Mouse (Mus musculus): ENCODE measurements around the gene Cutal. TPM values are rescaled to one million over a fixed set of nuclear protein-coding genes. Genes with fewer than 3 reads are reported as not detected.
A peak's percentile ranks its signal among the peaks of the same experiment; 100 is the strongest.

Cutal gene
- polyA plus RNA-seq, 1 experiment from 2014 or later = 10.1 TPM

GRCm38 (mm10) chr2:34895503-34896113 is 21.4 kb downstream of the Cutal start:
- Histone ChIP-seq H3K9ac (no peak overlapping the region), H3K4me1 (0 out of 2 replicates have a peak, but pooled peaks cover 5% of the 10 kb centered on the region), H3K4me3 (replicated peaks) (no peak overlapping the region), H3K4me2 (no peak overlapping the region), H3K36me3 (peaks cover 37% of the 10 kb centered on the region), H3K27ac (no peak overlapping the region), H3K9me3 (replicated peaks) (no peaks in the 10 kb centered on the region), H3K27me3 (no peaks in the 10 kb centered on the region)
- ATAC-seq (replicated peaks; ENCODE audit: low FRiP score) = no peak
- WGBS = 80% methylated on average over 19 of the region's 19 CpGs

DNA sequence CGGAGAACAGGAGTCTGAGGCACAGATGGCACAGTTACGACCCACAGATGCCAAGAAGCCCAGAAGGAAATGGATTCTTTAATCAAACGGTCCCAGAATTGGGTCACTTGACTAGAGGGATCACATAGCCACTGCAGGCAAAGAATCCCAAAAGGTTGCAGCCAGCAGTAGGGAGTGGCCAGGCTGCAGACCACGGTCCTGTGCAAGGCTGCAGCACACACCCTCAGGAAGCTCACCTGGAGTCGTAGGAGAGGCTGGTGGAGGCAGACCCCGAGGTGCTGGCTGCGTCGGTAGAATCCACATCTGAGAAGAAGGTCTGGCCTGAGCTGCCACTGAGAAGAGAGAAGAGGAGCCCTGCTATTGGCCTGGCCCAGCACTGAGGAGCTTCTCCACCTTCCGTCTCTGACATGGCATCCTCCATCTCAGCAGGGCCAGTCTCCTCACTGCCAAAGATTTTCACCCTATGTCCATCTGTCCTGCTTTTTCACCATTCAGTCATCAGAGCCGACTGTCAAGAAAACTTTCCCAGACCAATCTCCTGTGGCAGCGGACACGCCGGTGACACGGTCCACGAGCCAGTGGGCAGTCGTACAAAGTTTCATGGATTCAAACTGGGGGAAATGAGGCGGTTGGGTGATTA is 22.7 kb downstream of the Cutal start:
- no peak overlapping the region for H3K27ac ChIP-seq
- H3K36me3 ChIP-seq = peaks cover 39% of the 10 kb centered on the region
- no peak for ATAC-seq (replicated peaks; ENCODE audit: low FRiP score)
- H3K9me3 ChIP-seq (replicated peaks) = no peaks in the 10 kb centered on the region
- no peaks in the 10 kb centered on the region for H3K27me3 ChIP-seq
- no peak overlapping the region for H3K4me3 ChIP-seq (replicated peaks)
- H3K4me1 ChIP-seq = 0 out of 2 replicates have a peak, but pooled peaks cover 5% of the 10 kb centered on the region
- H3K4me2 ChIP-seq = no peak overlapping the region
- H3K9ac ChIP-seq = no peak overlapping the region
- 79% methylated on average over 17 of the region's 17 CpGs for WGBS

- Histone ChIP-seq H3K4me3 (replicated peaks) (no peak overlapping the region), H3K4me2 (no peak overlapping the region), H3K4me1 (0 out of 2 replicates have a peak, but pooled peaks cover 5% of the 10 kb centered on the region), H3K9me3 (replicated peaks) (no peaks in the 10 kb centered on the region), H3K27ac (no peak overlapping the region), H3K36me3 (peaks cover 48% of the 10 kb centered on the region), H3K27me3 (no peaks in the 10 kb centered on the region), H3K9ac (no peak overlapping the region)
- ATAC-seq (replicated peaks; ENCODE audit: low FRiP score) = peak; percentile 55
- WGBS = 20% methylated on average over 10 of the region's 10 CpGs
These were observed 23.6 kb downstream of the Cutal start for GRCm38 (mm10) chr2:34897820-34898219.

DNA sequence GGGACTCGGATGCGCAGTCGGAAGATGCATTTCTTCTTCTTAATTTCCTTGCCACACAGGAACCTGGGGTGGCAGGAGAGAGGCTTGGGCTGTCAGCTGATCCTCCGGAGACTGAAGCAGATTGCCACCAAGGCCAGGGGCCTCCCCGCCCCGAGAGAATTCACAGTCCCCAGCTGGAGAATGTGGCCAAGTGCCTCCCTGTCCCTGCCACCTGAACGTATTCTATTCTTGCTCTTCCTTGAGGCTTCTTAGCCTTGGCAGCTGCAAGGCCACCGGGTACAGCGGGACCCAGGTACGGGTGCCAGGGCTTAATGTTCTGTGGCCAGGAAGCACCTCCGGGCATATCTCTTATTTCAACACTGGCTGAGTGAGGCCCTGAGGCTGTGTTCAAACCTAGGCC is 25.5 kb downstream of the Cutal start:
- Histone ChIP-seq H3K4me3 (replicated peaks) (no peak overlapping the region), H3K27ac (no peak overlapping the region), H3K9ac (no peak overlapping the region), H3K27me3 (no peaks in the 10 kb centered on the region), H3K4me1 (peaks cover 12% of the 10 kb centered on the region), H3K9me3 (replicated peaks) (no peaks in the 10 kb centered on the region), H3K4me2 (no peak overlapping the region), H3K36me3 (peaks cover 56% of the 10 kb centered on the region)
- no peak for ATAC-seq (replicated peaks; ENCODE audit: low FRiP score)
- WGBS = 79% methylated on average over 11 of the region's 11 CpGs

DNA sequence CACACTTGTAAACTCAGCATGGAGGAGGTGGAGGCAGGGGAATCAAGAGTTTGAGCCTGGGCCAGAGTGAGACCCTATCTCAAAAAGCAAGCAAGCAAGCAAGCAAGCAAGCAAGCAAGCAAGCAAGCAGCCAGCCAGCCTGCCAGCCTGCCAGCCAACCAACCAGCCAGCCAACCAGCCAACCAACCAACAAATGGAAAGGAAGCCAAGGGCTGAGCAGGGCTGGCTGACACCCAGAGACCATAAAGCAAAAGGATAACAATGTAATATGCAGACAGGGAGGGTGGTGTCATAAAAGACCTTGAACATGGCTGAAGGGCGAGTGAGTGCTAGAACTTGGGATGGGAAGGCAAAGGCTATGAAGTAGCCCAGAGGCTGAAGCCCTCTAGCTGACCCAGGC is 26.2 kb downstream of the Cutal start:
- H3K27ac ChIP-seq = no peak overlapping the region
- H3K9ac ChIP-seq = no peak overlapping the region; the same call in 1 of the 2 replicates
- peaks cover 49% of the 10 kb centered on the region for H3K36me3 ChIP-seq
- no peak overlapping the region for H3K4me2 ChIP-seq
- no peaks in the 10 kb centered on the region for H3K27me3 ChIP-seq
- H3K9me3 ChIP-seq (replicated peaks) = no peaks in the 10 kb centered on the region
- H3K4me3 ChIP-seq (replicated peaks) = no peak overlapping the region
- no peak for ATAC-seq (replicated peaks; ENCODE audit: low FRiP score)
- WGBS = 71% methylated on average over 1 of the region's 1 CpGs
- peaks cover 15% of the 10 kb centered on the region for H3K4me1 ChIP-seq

DNA sequence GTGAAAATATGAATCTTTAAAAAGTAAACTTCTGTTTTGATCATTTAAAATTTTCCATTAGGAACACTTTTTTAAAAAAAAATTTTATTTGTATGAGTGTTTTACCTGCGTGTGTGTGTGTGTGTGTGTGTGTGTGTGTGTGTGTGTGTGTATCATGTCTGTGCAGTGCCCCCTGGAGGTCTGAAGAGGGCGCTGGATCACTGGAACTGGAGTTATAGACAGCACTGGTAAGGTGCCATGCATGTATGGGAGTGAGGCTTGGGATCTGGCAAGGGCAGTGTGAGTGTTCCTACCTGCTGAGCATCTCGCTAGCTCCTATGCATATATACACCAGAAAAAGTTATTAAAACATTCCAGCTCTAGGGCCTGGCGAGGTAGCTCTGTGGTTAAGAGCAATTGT is 27.5 kb downstream of the Cutal start:
- no peak for ATAC-seq (replicated peaks; ENCODE audit: low FRiP score)
- WGBS = 80% methylated on average over 4 of the region's 4 CpGs
- Histone ChIP-seq H3K36me3 (peaks cover 40% of the 10 kb centered on the region), H3K4me3 (replicated peaks) (no peak overlapping the region), H3K27ac (no peak overlapping the region), H3K4me1 (peaks cover 21% of the 10 kb centered on the region), H3K9ac (no peak overlapping the region), H3K27me3 (no peaks in the 10 kb centered on the region), H3K9me3 (replicated peaks) (no peaks in the 10 kb centered on the region), H3K4me2 (no peak overlapping the region)

GRCm38 (mm10) chr2:34902731-34903130 is 28.5 kb downstream of the Cutal start:
- H3K4me3 ChIP-seq (replicated peaks) = no peak overlapping the region
- 84% methylated on average over 6 of the region's 6 CpGs for WGBS
- H3K4me1 ChIP-seq = peaks cover 24% of the 10 kb centered on the region
- no peak for ATAC-seq (replicated peaks; ENCODE audit: low FRiP score)
- no peak overlapping the region for H3K27ac ChIP-seq
- H3K36me3 ChIP-seq = peaks cover 40% of the 10 kb centered on the region
- no peak overlapping the region for H3K4me2 ChIP-seq
- H3K9me3 ChIP-seq (replicated peaks) = no peaks in the 10 kb centered on the region
- H3K9ac ChIP-seq = no peak overlapping the region
- H3K27me3 ChIP-seq = no peaks in the 10 kb centered on the region

- no peak for ATAC-seq (replicated peaks; ENCODE audit: low FRiP score)
- H3K36me3 ChIP-seq = peaks cover 40% of the 10 kb centered on the region
- H3K9ac ChIP-seq = no peak overlapping the region
- WGBS = 90% methylated on average over 7 of the region's 7 CpGs
- no peaks in the 10 kb centered on the region for H3K9me3 ChIP-seq (replicated peaks)
- H3K4me2 ChIP-seq = no peak overlapping the region
- H3K4me1 ChIP-seq = peaks cover 20% of the 10 kb centered on the region
- H3K27ac ChIP-seq = no peak overlapping the region
- H3K4me3 ChIP-seq (replicated peaks) = no peak overlapping the region
- H3K27me3 ChIP-seq = no peaks in the 10 kb centered on the region
These were observed 29.0 kb downstream of the Cutal start for GRCm38 (mm10) chr2:34903191-34903590.

DNA sequence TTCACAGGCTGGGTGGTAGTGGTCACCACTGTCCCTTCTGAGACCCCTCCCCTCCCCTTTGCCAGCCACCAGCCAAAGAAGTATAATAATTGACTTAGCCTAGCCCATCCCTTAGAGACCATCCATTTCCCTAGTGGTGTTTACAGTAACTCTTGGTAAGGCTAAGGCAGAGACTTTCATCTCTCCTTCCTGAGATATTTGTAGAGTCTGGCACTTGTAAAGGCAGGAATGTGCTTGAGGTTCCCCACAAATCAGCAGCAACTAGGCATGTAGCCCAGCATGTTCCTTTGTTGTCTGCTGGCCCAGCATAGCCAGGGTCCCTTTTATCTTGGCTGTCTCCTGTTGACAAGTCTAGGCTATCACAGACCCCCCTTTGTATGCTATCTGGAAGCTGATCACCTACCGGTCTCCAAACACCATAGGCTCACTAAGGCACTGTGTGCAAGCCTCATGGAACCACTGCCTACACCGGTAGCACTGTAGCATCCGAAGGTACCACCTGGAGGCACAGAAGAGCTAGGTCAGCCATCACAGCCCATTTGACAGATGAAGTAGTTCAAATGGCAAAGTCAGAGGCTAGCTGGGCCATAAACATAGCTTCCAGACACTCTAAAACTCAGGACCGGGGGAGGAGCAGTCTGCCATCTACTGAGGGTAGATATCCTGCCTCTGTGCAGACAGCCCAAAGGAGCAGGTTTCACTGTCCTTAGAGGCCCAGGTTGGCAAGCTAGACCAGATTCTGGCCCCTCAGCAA is 29.6 kb downstream of the Cutal start:
- Histone ChIP-seq H3K9ac (no peak overlapping the region), H3K4me1 (peaks cover 19% of the 10 kb centered on the region), H3K27ac (no peak overlapping the region), H3K27me3 (no peaks in the 10 kb centered on the region), H3K4me3 (replicated peaks) (no peak overlapping the region), H3K4me2 (no peak overlapping the region), H3K36me3 (peaks cover 38% of the 10 kb centered on the region), H3K9me3 (replicated peaks) (no peaks in the 10 kb centered on the region)
- no peak for ATAC-seq (replicated peaks; ENCODE audit: low FRiP score)
- 71% methylated on average over 4 of the region's 4 CpGs for WGBS

GRCm38 (mm10) chr2:34904849-34905542 is 30.8 kb downstream of the Cutal start:
- peak; percentile 95 for ATAC-seq (replicated peaks; ENCODE audit: low FRiP score)
- peaks cover 38% of the 10 kb centered on the region for H3K36me3 ChIP-seq
- no peaks in the 10 kb centered on the region for H3K9me3 ChIP-seq (replicated peaks)
- H3K4me2 ChIP-seq = peak overlapping the region; percentile 73
- peaks cover 19% of the 10 kb centered on the region for H3K4me1 ChIP-seq
- peak overlapping the region; percentile 66 for H3K27ac ChIP-seq
- H3K4me3 ChIP-seq (replicated peaks) = peak overlapping the region; percentile 41
- 0 out of 2 replicates have a peak overlapping the region, but pooled peaks have one; percentile 33 for H3K9ac ChIP-seq
- H3K27me3 ChIP-seq = no peaks in the 10 kb centered on the region
- 1% methylated on average over 34 of the region's 34 CpGs for WGBS

DNA sequence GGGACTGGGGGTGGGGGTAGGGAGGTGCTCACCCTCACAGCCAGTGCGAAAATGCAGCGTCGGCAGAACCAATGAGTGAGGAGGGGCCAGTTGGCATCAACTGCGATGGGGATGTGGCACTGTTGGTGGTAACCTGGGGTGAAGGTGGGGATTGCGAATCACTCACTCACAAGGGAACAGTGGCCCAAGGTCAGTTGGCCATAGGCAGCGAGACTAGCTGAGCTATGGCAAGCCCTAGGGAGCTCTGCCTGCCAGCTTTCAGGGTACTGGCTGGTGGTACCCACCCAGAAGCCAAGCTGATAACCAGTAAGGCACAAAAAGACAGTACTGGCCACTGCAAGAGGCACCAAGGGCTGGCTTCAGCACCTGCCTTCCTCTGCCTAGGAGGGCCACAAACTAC is 32.2 kb downstream of the Cutal start:
- ATAC-seq (replicated peaks; ENCODE audit: low FRiP score) = no peak
- peaks cover 23% of the 10 kb centered on the region for H3K4me1 ChIP-seq
- peaks cover 37% of the 10 kb centered on the region for H3K36me3 ChIP-seq
- H3K27ac ChIP-seq = 0 out of 2 replicates have a peak overlapping the region, but pooled peaks have one; percentile 2
- H3K9me3 ChIP-seq (replicated peaks) = no peaks in the 10 kb centered on the region
- H3K4me2 ChIP-seq = no peak overlapping the region
- WGBS = 57% methylated on average over 6 of the region's 6 CpGs
- no peaks in the 10 kb centered on the region for H3K27me3 ChIP-seq
- no peak overlapping the region for H3K4me3 ChIP-seq (replicated peaks)
- no peak overlapping the region for H3K9ac ChIP-seq
